Mouse (Mus musculus) bone marrow, adult 2 months (tissue): Measurements from ENCODE around the gene Thap12.

Experiments
- CTCF ChIP-seq: fragments of 200-500 bp; IDR thresholded peaks from 2 replicates; pipeline ENCODE4 v1.5.1; 2011; ENCODE audit warnings: low read length, control low read depth; ENCODE audit not compliant: control insufficient read depth, insufficient read depth
- POLR2A ChIP-seq: fragments of 200-500 bp; IDR thresholded peaks from 2 replicates; pipeline ENCODE4 v1.6.1; 2011; ENCODE audit warnings: low read depth, mild to moderate bottlenecking, control low read depth, low read length, borderline replicate concordance; ENCODE audit not compliant: control insufficient read depth

- TF ChIP-seq POLR2A (no peak), CTCF (peak; percentile 39; the same call in 1 of the 2 replicates)
Measured at GRCm38 (mm10) chr7:98682821-98683220, 20.1 kb upstream of the Thap12 start.
